Mouse (Mus musculus): ENCODE results near the gene Ormdl3.

Ormdl3 gene

GRCm38 (mm10) chr11:98587684-98588546 lies 747 bp upstream of the Ormdl3 start:
- peak; percentile 78 for DNase-seq

DNA sequence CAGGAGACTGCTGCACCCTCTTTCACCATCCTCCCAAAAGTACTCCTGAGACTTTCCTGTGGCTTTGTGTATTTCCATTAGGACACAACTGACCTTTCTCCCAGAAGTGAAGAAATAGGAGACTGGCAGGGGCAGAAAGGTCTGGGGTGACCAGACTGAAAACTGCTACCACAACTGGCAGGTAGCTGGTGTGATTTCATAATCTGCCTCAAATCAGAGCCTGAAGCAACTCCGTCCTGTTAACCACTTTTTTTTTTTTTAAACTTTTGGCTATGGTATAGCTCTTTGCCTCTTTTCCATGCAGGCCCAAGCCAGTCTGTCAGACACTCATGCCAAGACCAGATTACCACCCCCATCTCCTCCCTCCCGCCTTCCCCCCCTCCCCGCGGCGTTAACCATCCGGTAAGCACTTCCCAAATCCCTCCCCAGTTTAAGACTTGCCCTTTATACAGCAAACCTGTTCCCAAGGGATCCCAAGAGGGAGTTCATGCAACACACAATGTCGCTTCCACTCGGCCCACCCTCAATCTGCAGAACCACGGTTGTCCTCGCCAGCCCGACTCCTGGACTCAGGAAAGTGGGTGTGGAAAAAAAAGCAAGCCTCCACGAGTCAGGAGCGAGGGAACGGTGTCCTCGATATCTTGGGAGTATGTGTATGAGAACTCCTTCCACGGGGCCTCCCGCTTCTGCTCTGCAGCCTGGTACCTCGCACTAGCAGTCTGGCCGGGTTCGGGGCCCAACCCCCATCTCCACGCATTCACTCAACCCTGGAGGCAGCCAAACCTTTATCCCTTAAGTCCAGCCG lies 879 bp downstream of the Ormdl3 start:
- DNase-seq = no peak

- no peak for DNase-seq
Observed at GRCm38 (mm10) chr11:98584629-98585177, 2.5 kb downstream of the Ormdl3 start.

- no peak for DNase-seq
Observed at GRCm38 (mm10) chr11:98584146-98584545, 3.0 kb downstream of the Ormdl3 start.

GRCm38 (mm10) chr11:98583571-98583970 lies 3.6 kb downstream of the Ormdl3 start:
- DNase-seq = no peak

GRCm38 (mm10) chr11:98583265-98583552 lies 4.0 kb downstream of the Ormdl3 start:
- DNase-seq = no peak

- no peak for DNase-seq
Observed at GRCm38 (mm10) chr11:98582551-98583264, 4.5 kb downstream of the Ormdl3 start.

GRCm38 (mm10) chr11:98582030-98582388 lies 5.2 kb downstream of the Ormdl3 start:
- no peak for DNase-seq

- no peak for DNase-seq
Observed at GRCm38 (mm10) chr11:98581286-98582029, 5.7 kb downstream of the Ormdl3 start.

- DNase-seq = no peak
Observed at GRCm38 (mm10) chr11:98580301-98581121, 6.7 kb downstream of the Ormdl3 start.

GRCm38 (mm10) chr11:98577776-98578175 lies 9.4 kb downstream of the Ormdl3 start:
- no peak for DNase-seq

- no peak for DNase-seq
Observed at GRCm38 (mm10) chr11:98569461-98569860, 17.7 kb downstream of the Ormdl3 start.

GRCm38 (mm10) chr11:98568326-98568725 lies 18.8 kb downstream of the Ormdl3 start:
- DNase-seq = no peak

DNA sequence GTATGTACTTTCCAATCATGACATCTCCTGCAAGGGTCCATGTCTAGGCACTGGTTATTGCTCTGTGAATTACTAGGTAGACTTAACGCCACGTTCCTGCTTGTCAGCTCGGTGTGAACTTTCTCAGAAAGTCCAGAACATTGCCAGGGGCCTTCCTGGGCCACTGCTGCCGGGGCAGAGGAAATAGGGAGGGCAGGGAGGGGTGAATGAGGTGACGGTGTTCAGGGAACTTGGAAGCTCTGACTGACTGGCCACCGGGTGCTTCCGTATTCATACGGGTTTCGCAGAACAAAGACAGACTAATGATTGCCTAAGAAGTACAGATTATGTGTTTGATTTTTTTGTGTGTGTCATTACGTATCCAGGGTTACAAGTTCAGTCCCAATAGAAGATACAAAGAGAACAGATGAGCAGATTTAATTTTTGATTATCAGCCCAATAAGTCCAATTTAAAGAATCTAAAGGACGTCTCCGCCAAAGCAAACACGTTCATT lies 23.2 kb downstream of the Ormdl3 start:
- no peak for DNase-seq

- DNase-seq = no peak
Observed at GRCm38 (mm10) chr11:98563025-98563424, 24.1 kb downstream of the Ormdl3 start.

GRCm38 (mm10) chr11:98560942-98561341 lies 26.2 kb downstream of the Ormdl3 start:
- DNase-seq = no peak

DNA sequence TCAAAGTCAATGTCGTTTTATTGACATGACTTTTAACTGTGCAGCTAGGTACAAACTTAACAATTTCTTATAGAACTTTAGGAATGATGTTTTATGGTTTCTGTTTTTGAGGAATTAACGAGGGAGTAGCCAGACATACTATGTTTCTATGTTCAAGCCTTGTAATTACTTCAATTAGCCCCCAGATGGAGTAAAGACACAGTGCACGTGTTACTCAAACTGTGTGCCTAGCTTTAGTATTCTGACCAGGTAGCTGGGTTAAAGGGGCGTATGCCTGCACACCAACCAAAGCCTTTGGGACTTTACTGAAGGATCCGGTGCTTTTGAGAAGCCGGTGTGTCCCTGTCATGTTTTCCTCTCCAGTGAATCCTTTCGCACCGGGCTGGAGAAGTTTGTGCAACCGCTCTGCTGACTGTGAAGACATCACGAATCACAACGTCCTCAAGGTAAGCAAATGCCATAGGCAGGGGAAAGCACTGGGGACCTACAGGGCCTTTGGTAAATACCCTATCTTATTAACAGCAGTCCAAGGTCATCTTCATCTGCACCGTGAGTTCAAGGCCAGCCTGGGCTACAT lies 32.0 kb downstream of the Ormdl3 start:
- no peak for DNase-seq

DNA sequence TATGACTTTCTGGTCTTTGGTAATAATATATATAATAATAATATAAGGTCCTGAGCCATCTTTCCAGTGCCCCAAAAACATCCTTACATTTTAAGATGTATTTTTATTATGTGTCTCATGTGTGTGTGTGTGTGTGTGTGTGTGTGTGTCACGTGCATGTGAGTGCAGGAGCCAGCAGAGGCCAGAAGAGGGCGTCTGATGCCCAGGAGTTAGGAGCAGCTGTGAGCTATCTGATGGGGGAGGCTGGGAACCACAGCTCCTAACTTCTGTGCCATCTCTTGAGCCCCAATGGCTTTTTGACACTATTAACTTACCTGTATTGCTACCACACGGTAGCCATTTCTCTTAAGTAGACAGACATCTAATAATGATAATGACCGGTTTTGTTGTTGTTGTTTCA lies 33.2 kb downstream of the Ormdl3 start:
- no peak for DNase-seq

DNA sequence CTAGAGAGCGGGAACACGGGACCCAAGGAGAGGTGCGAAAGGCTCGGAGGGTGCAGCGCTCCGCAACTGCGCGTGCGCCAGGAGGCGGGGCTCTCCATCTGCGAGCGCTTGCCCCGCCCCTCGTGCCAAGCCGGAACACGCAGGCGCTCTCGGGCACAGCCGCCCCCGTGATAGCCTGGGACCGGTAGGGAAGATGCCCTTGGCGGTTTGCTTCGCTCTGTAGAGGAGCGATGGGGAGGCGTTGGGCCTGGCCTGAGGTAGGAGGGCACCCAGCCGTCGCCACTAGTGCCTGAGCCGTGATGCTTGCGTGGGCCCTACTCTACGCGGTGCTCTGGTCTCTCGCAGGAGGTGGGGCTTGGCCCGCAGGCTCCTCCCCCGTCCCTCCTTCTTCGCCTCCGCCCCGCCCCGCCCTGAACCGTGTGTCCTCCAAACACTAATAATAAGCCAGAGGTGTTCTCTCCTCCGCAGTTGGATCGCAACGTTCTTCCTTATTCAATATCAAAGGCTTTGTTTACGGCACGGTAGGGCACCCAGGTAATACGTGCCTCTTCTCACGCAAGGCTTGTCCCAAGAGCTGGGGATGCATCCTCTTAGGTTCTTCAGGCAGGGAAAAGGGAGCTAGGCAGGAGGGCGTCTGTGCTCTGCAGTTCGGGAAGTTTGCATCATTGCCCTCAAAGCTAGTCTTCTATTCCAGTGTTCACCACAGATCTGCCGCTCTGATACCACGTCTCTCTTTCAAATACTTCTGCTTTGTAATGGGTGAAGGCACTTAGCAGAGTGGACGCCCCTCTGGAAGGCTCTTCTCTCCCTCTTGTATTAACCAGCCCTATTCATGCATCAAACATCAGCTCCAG lies 36.0 kb downstream of the Ormdl3 start, which contains the start of gene Zpbp2:
TSS of gene Zpbp2 (plus strand) at position 123 of the 854 bp plus-strand sequence.
- peak; percentile 94 for DNase-seq
